Mouse (Mus musculus): ENCODE results near the gene Olfr924.
"Not testable (repeated sequence)": the region's sequence is repeated elsewhere in the genome, so short reads cannot be mapped to it uniquely, and the experiment has no call there.

Gene Olfr924

GRCm38 (mm10) chr9:38844149-38844548, at the start of gene Olfr924:
Gene Olfr924, plus strand, starts transcription at chr9:38844449.
- DNase-seq (ENCODE audit: low spot score) = no peak

- no peak for DNase-seq (ENCODE audit: low spot score)
These were observed 38.6 kb upstream of the Olfr924 start for GRCm38 (mm10) chr9:38805696-38806095.

GRCm38 (mm10) chr9:38814314-38814713, 29.9 kb upstream of the Olfr924 start, which contains the start of gene Olfr922:
Gene Olfr922, plus strand, starts transcription at chr9:38814614.
- DNase-seq (ENCODE audit: low spot score) = no peak

- no peak for DNase-seq (ENCODE audit: low spot score)
These were observed 28.7 kb upstream of the Olfr924 start for GRCm38 (mm10) chr9:38815458-38815986.

- no peak for DNase-seq (ENCODE audit: low spot score)
These were observed 18.0 kb upstream of the Olfr924 start, which contains the start of gene Olfr923 for GRCm38 (mm10) chr9:38826245-38826644. Gene Olfr923, plus strand, starts transcription at chr9:38826545.

- no peak for DNase-seq (ENCODE audit: low spot score)
These were observed 11.2 kb upstream of the Olfr924 start for GRCm38 (mm10) chr9:38833027-38833426.

- no peak for DNase-seq (ENCODE audit: low spot score)
These were observed 10.5 kb downstream of the Olfr924 start, which contains the start of gene Olfr26 for GRCm38 (mm10) chr9:38854760-38855159. Gene Olfr26, plus strand, starts transcription at chr9:38855060.

- not testable (repeated sequence) for DNase-seq (ENCODE audit: low spot score)
These were observed 30.6 kb downstream of the Olfr924 start for GRCm38 (mm10) chr9:38874880-38875279.

- no peak for DNase-seq (ENCODE audit: low spot score)
These were observed 32.6 kb downstream of the Olfr924 start, which contains the start of gene Olfr926 for GRCm38 (mm10) chr9:38876826-38877225. Gene Olfr926, plus strand, starts transcription at chr9:38877126.

Data from spleen, adult 12 weeks (tissue).